Mouse (Mus musculus): ENCODE data around the gene Anapc16.

DNA sequence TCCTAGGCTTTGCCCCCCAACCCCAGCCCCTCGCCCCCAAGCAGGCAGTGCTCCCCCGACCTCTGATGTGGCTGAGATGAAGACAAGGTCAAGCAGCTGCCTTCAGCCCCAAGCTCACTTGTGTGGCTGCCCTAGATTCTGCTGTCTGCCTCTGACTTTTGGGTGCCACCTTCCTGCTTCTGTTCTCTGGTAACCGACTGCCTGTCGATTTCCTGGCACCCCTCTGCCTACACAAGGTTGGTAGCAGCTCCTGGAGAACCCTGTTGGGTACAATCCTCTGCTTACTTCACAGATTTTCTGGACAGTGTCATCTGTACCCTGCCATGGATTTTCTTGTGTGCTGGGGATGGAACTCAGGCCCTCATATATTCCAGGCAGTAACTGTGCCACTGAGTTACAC lies 21.6 kb downstream of the Anapc16 start:
- TF ChIP-seq CTCF (IDR thresholded peaks at IDR 0.05; ENCODE audit: low read depth): no peak
- no peak for TF ChIP-seq EP300 (optimal IDR thresholded peaks at IDR 0.05)

Data from stomach, postnatal 0 days (tissue).